Mouse (Mus musculus) heart, adult 2 months (tissue): Measurements from ENCODE around the gene Wnt3a.

Experiments used
- CTCF ChIP-seq: fragments of 200-600 bp; IDR thresholded peaks from 2 replicates; pipeline ENCODE4 v1.8.1; 2022; ENCODE audit warnings: antibody characterized with exemption, mild to moderate bottlenecking, moderate library complexity
- EP300 ChIP-seq: fragments of 200-500 bp; IDR thresholded peaks from 2 replicates; pipeline ENCODE4 v1.6.1; 2011; ENCODE audit warnings: low read depth, low read length, control low read depth; ENCODE audit not compliant: insufficient read depth

- TF ChIP-seq CTCF (no peak), EP300 (no peak)
Observed at GRCm38 (mm10) chr11:59276877-59277276, 13.7 kb downstream of the Wnt3a start.
